Mouse (Mus musculus) lung, postnatal 0 days (tissue): Measurements from ENCODE around the gene Cd59b. TPM values are rescaled to one million over a fixed set of nuclear protein-coding genes. Genes with fewer than 3 reads are reported as not detected.

ENCODE experiments used
- ATAC-seq: fragments of 200-750 bp; cut with Nextera tagmentation; 2 replicates; pipeline ENCODE4 v1.8.0; 2017; ENCODE audit warnings: moderate library complexity
- DNase-seq: peaks from one replicate; pipeline ENCODE4 v3.0.0-alpha.2; 2016; ENCODE audit warnings: low spot score
- H3K27ac ChIP-seq: fragments of 300-500 bp; sonication (generic); 2 replicates; pipeline ENCODE4 v1.5.1; 2014; ENCODE audit warnings: antibody characterized with exemption, mild to moderate bottlenecking, low read length, mixed read lengths
- H3K27me3 ChIP-seq: fragments of 300-500 bp; sonication (generic); replicated peaks from 2 replicates; pipeline ENCODE4 v1.6.1; 2014; ENCODE audit warnings: low read length, mixed read lengths; ENCODE audit not compliant: insufficient read depth
- H3K36me3 ChIP-seq: fragments of 300-500 bp; sonication (generic); 2 replicates; pipeline ENCODE4 v1.6.1; 2014; ENCODE audit warnings: low read length, mixed read lengths; ENCODE audit not compliant: insufficient read depth
- H3K4me1 ChIP-seq: fragments of 300-500 bp; sonication (generic); 2 replicates; pipeline ENCODE4 v1.6.1; 2014; ENCODE audit warnings: antibody characterized with exemption, low read depth, low read length, mixed read lengths; ENCODE audit not compliant: insufficient read depth
- H3K4me2 ChIP-seq: fragments of 300-500 bp; sonication (generic); replicated peaks from 2 replicates; pipeline ENCODE4 v1.6.1; 2014; ENCODE audit warnings: low read depth, mild to moderate bottlenecking, low read length, moderate library complexity, mixed read lengths
- H3K4me3 ChIP-seq: fragments of 300-500 bp; sonication (generic); 2 replicates; pipeline ENCODE4 v1.5.1; 2014; ENCODE audit warnings: low read depth, low read length
- H3K9ac ChIP-seq: fragments of 300-500 bp; sonication (generic); replicated peaks from 2 replicates; pipeline ENCODE4 v1.6.1; 2014; ENCODE audit warnings: low read depth, mild to moderate bottlenecking
- H3K9me3 ChIP-seq: fragments of 300-500 bp; sonication (generic); 2 replicates; pipeline ENCODE4 v1.6.1; 2016; ENCODE audit warnings: low read length, mixed read lengths
- CTCF ChIP-seq: IDR thresholded peaks from 2 replicates; pipeline ENCODE4 v1.5.1; 2016; ENCODE audit warnings: antibody characterized with exemption, mild to moderate bottlenecking
- EP300 ChIP-seq: IDR thresholded peaks from 2 replicates; pipeline ENCODE4 v1.6.1; 2016; ENCODE audit warnings: antibody characterized with exemption, mild to moderate bottlenecking, control low read depth
- WGBS: fragments of 180-500 bp; shearing (Covaris S2); extraction: QIAGEN DNeasy Blood & Tissue Kit; methylation state at CpG from one replicate; pipeline ENCODE4 v1.1.7; 2014; 5-methylcytosine and 5-hydroxymethylcytosine counted together
- polyA plus RNA-seq: library from polyadenylated mRNA; unstranded; fragments of >200 nt; fragmentation: Nextera tagmentation; extraction: Ambion mirVana; gene quantifications from 2 replicates; pipeline ENCODE4 v1.2.1, GENCODE M21; 2015

Gene Cd59b
- polyA plus RNA-seq, 1 experiment from 2014 or later: 3.7 TPM

- no peak overlapping the region for H3K4me3 ChIP-seq
- H3K27me3 ChIP-seq: no peaks in the 10 kb centered on the region
- no peaks in the 10 kb centered on the region for H3K9me3 ChIP-seq
- no peak overlapping the region for H3K27ac ChIP-seq
- peaks cover 7% of the 10 kb centered on the region; the same call in 1 of the 2 replicates for H3K4me1 ChIP-seq
- ATAC-seq (no peak), DNase-seq (no peak)
- H3K4me2 ChIP-seq: no peak overlapping the region
- H3K9ac ChIP-seq: no peak overlapping the region
- H3K36me3 ChIP-seq: peaks cover 8% of the 10 kb centered on the region; the same call in 1 of the 2 replicates
- TF ChIP-seq CTCF (no peak), EP300 (no peak)
- WGBS: 78% methylated on average over 3 of the region's 3 CpGs
Measured at GRCm38 (mm10) chr2:104030381-104030780, 39.3 kb upstream of the Cd59b start.

- Histone ChIP-seq H3K27ac (no peak overlapping the region), H3K36me3 (peaks cover 8% of the 10 kb centered on the region; the same call in 1 of the 2 replicates), H3K9ac (no peak overlapping the region), H3K4me1 (peaks cover 7% of the 10 kb centered on the region; the same call in 1 of the 2 replicates), H3K27me3 (no peaks in the 10 kb centered on the region), H3K9me3 (no peaks in the 10 kb centered on the region), H3K4me2 (no peak overlapping the region), H3K4me3 (no peak overlapping the region)
- no peak for ATAC-seq
- TF ChIP-seq EP300: no peak
- no peak for TF ChIP-seq CTCF
- no peak for DNase-seq
- 78% methylated on average over 3 of the region's 3 CpGs for WGBS
Measured at GRCm38 (mm10) chr2:104032056-104032455, 37.6 kb upstream of the Cd59b start.

GRCm38 (mm10) chr2:104034832-104035472 lies 34.7 kb upstream of the Cd59b start:
- Histone ChIP-seq H3K36me3 (peaks cover 8% of the 10 kb centered on the region; the same call in 1 of the 2 replicates), H3K4me3 (no peak overlapping the region), H3K9me3 (no peaks in the 10 kb centered on the region), H3K27me3 (no peaks in the 10 kb centered on the region), H3K9ac (no peak overlapping the region), H3K4me2 (no peak overlapping the region), H3K4me1 (no peaks in the 10 kb centered on the region), H3K27ac (no peak overlapping the region)
- ATAC-seq (peak; percentile 38; the same call in 1 of the 2 replicates), DNase-seq (peak; percentile 66)
- TF ChIP-seq CTCF (peak; percentile 96), EP300 (no peak)
- 36% methylated on average over 3 of the region's 3 CpGs for WGBS

- DNase-seq (no peak), ATAC-seq (no peak)
- Histone ChIP-seq H3K9me3 (no peaks in the 10 kb centered on the region), H3K4me1 (no peaks in the 10 kb centered on the region), H3K27me3 (no peaks in the 10 kb centered on the region), H3K4me3 (no peak overlapping the region), H3K4me2 (no peak overlapping the region), H3K9ac (no peak overlapping the region), H3K27ac (no peak overlapping the region), H3K36me3 (peaks cover 8% of the 10 kb centered on the region; the same call in 1 of the 2 replicates)
- 79% methylated on average over 6 of the region's 6 CpGs for WGBS
- no peak for TF ChIP-seq EP300
- TF ChIP-seq CTCF: no peak
Measured at GRCm38 (mm10) chr2:104035595-104035994, 34.1 kb upstream of the Cd59b start.

- no peak for TF ChIP-seq EP300
- no peak for TF ChIP-seq CTCF
- ATAC-seq (no peak), DNase-seq (no peak)
- peaks cover 8% of the 10 kb centered on the region; the same call in 1 of the 2 replicates for H3K36me3 ChIP-seq
- no peak overlapping the region for H3K4me3 ChIP-seq
- H3K4me1 ChIP-seq: no peaks in the 10 kb centered on the region
- no peaks in the 10 kb centered on the region for H3K27me3 ChIP-seq
- H3K9ac ChIP-seq: no peak overlapping the region
- no peaks in the 10 kb centered on the region for H3K9me3 ChIP-seq
- WGBS: 49% methylated on average over 3 of the region's 3 CpGs
- H3K4me2 ChIP-seq: no peak overlapping the region
- H3K27ac ChIP-seq: no peak overlapping the region
Measured at GRCm38 (mm10) chr2:104036316-104036715, 33.3 kb upstream of the Cd59b start.

- H3K9me3 ChIP-seq: no peaks in the 10 kb centered on the region
- H3K27me3 ChIP-seq: no peaks in the 10 kb centered on the region
- no peak for ATAC-seq
- 83% methylated on average over 2 of the region's 2 CpGs for WGBS
- H3K27ac ChIP-seq: no peak overlapping the region
- TF ChIP-seq CTCF (no peak), EP300 (no peak)
- no peak overlapping the region for H3K9ac ChIP-seq
- no peak overlapping the region for H3K4me3 ChIP-seq
- H3K4me1 ChIP-seq: no peaks in the 10 kb centered on the region
- no peak for DNase-seq
- peaks cover 4% of the 10 kb centered on the region; the same call in 1 of the 2 replicates for H3K36me3 ChIP-seq
- no peak overlapping the region for H3K4me2 ChIP-seq
Measured at GRCm38 (mm10) chr2:104038236-104038635, 31.4 kb upstream of the Cd59b start.
